Mouse (Mus musculus): ENCODE results near the gene Armc2. TPM values are rescaled to one million over a fixed set of nuclear protein-coding genes. Genes with fewer than 3 reads are reported as not detected.

The Armc2 gene
- polyA plus RNA-seq, 1 experiment = 0.50 TPM

- Histone ChIP-seq H3K36me3 (ENCODE audit: control insufficient read depth, insufficient read depth, low read length) (no peaks in the 10 kb centered on the region), H3K27ac (ENCODE audit: insufficient read depth, low read depth, low read length) (no peak overlapping the region), H3K4me3 (ENCODE audit: insufficient read depth, low read depth, low read length) (no peak overlapping the region), H3K4me1 (ENCODE audit: control insufficient read depth, insufficient read depth, low read length) (no peaks in the 10 kb centered on the region; the same call in 1 of the 2 replicates), H3K27me3 (replicated peaks; ENCODE audit: control insufficient read depth, insufficient read depth, low read length) (no peaks in the 10 kb centered on the region)
- DNase-seq = no peak
- TF ChIP-seq CTCF (conservative IDR thresholded peaks at IDR 0.05; ENCODE audit: insufficient read depth, insufficient read length, low read depth, low read length) (no peak), POLR2A (IDR thresholded peaks at IDR 0.05; ENCODE audit: low read depth, low read length) (no peak)
- 84% methylated on average over 7 of the region's 7 CpGs for WGBS
Measured at GRCm38 (mm10) chr10:41978403-41979234, 39.6 kb downstream of the Armc2 start.

GRCm38 (mm10) chr10:41972676-41973075 lies 45.6 kb downstream of the Armc2 start:
- DNase-seq = peak; percentile 35
- no peak for TF ChIP-seq CTCF (conservative IDR thresholded peaks at IDR 0.05; ENCODE audit: insufficient read depth, insufficient read length, low read depth, low read length)
- no peak for TF ChIP-seq POLR2A (IDR thresholded peaks at IDR 0.05; ENCODE audit: low read depth, low read length)
- no peaks in the 10 kb centered on the region for H3K27me3 ChIP-seq (replicated peaks; ENCODE audit: control insufficient read depth, insufficient read depth, low read length)
- peak overlapping the region; percentile 45; the same call in 1 of the 2 replicates for H3K27ac ChIP-seq (ENCODE audit: insufficient read depth, low read depth, low read length)
- no peaks in the 10 kb centered on the region for H3K4me1 ChIP-seq (ENCODE audit: control insufficient read depth, insufficient read depth, low read length)
- no peaks in the 10 kb centered on the region for H3K36me3 ChIP-seq (ENCODE audit: control insufficient read depth, insufficient read depth, low read length)
- 69% methylated on average over 9 of the region's 9 CpGs for WGBS
- no peak overlapping the region for H3K4me3 ChIP-seq (ENCODE audit: insufficient read depth, low read depth, low read length)

- Histone ChIP-seq H3K4me3 (ENCODE audit: insufficient read depth, low read depth, low read length) (no peak overlapping the region), H3K27ac (ENCODE audit: insufficient read depth, low read depth, low read length) (no peak overlapping the region), H3K36me3 (ENCODE audit: control insufficient read depth, insufficient read depth, low read length) (no peaks in the 10 kb centered on the region), H3K4me1 (ENCODE audit: control insufficient read depth, insufficient read depth, low read length) (no peaks in the 10 kb centered on the region), H3K27me3 (replicated peaks; ENCODE audit: control insufficient read depth, insufficient read depth, low read length) (no peaks in the 10 kb centered on the region)
- TF ChIP-seq CTCF (conservative IDR thresholded peaks at IDR 0.05; ENCODE audit: insufficient read depth, insufficient read length, low read depth, low read length) (no peak), POLR2A (IDR thresholded peaks at IDR 0.05; ENCODE audit: low read depth, low read length) (no peak)
- no peak for DNase-seq
- 85% methylated on average over 11 of the region's 11 CpGs for WGBS
Measured at GRCm38 (mm10) chr10:41967915-41968635, 50.2 kb downstream of the Armc2 start.

- WGBS = 70% methylated on average over 4 of the region's 4 CpGs
- Histone ChIP-seq H3K27ac (ENCODE audit: insufficient read depth, low read depth, low read length) (no peak overlapping the region), H3K27me3 (replicated peaks; ENCODE audit: control insufficient read depth, insufficient read depth, low read length) (no peaks in the 10 kb centered on the region), H3K4me3 (ENCODE audit: insufficient read depth, low read depth, low read length) (no peak overlapping the region), H3K36me3 (ENCODE audit: control insufficient read depth, insufficient read depth, low read length) (no peaks in the 10 kb centered on the region), H3K4me1 (ENCODE audit: control insufficient read depth, insufficient read depth, low read length) (no peaks in the 10 kb centered on the region)
- TF ChIP-seq POLR2A (IDR thresholded peaks at IDR 0.05; ENCODE audit: low read depth, low read length) = no peak
- TF ChIP-seq CTCF (conservative IDR thresholded peaks at IDR 0.05; ENCODE audit: insufficient read depth, insufficient read length, low read depth, low read length) = no peak
- DNase-seq = no peak
Measured at GRCm38 (mm10) chr10:41962725-41963124, 55.5 kb downstream of the Armc2 start.

GRCm38 (mm10) chr10:41959808-41960207 lies 58.4 kb downstream of the Armc2 start:
- DNase-seq = no peak
- Histone ChIP-seq H3K4me3 (ENCODE audit: insufficient read depth, low read depth, low read length) (no peak overlapping the region), H3K27me3 (replicated peaks; ENCODE audit: control insufficient read depth, insufficient read depth, low read length) (no peaks in the 10 kb centered on the region), H3K27ac (ENCODE audit: insufficient read depth, low read depth, low read length) (no peak overlapping the region), H3K36me3 (ENCODE audit: control insufficient read depth, insufficient read depth, low read length) (no peaks in the 10 kb centered on the region), H3K4me1 (ENCODE audit: control insufficient read depth, insufficient read depth, low read length) (no peaks in the 10 kb centered on the region)
- 70% methylated on average over 2 of the region's 2 CpGs for WGBS
- TF ChIP-seq POLR2A (IDR thresholded peaks at IDR 0.05; ENCODE audit: low read depth, low read length) = no peak
- TF ChIP-seq CTCF (conservative IDR thresholded peaks at IDR 0.05; ENCODE audit: insufficient read depth, insufficient read length, low read depth, low read length) = peak; percentile 40

- H3K27me3 ChIP-seq (replicated peaks; ENCODE audit: control insufficient read depth, insufficient read depth, low read length) = no peaks in the 10 kb centered on the region
- DNase-seq = no peak
- no peak overlapping the region for H3K4me3 ChIP-seq (ENCODE audit: insufficient read depth, low read depth, low read length)
- 91% methylated on average over 19 of the region's 19 CpGs for WGBS
- no peaks in the 10 kb centered on the region for H3K4me1 ChIP-seq (ENCODE audit: control insufficient read depth, insufficient read depth, low read length)
- no peak overlapping the region for H3K27ac ChIP-seq (ENCODE audit: insufficient read depth, low read depth, low read length)
- TF ChIP-seq POLR2A (IDR thresholded peaks at IDR 0.05; ENCODE audit: low read depth, low read length) = no peak
- TF ChIP-seq CTCF (conservative IDR thresholded peaks at IDR 0.05; ENCODE audit: insufficient read depth, insufficient read length, low read depth, low read length) = no peak
- no peaks in the 10 kb centered on the region for H3K36me3 ChIP-seq (ENCODE audit: control insufficient read depth, insufficient read depth, low read length)
Measured at GRCm38 (mm10) chr10:41958677-41959274, 59.5 kb downstream of the Armc2 start.
